Mouse (Mus musculus): ENCODE data around the gene Cryba4.

DNA sequence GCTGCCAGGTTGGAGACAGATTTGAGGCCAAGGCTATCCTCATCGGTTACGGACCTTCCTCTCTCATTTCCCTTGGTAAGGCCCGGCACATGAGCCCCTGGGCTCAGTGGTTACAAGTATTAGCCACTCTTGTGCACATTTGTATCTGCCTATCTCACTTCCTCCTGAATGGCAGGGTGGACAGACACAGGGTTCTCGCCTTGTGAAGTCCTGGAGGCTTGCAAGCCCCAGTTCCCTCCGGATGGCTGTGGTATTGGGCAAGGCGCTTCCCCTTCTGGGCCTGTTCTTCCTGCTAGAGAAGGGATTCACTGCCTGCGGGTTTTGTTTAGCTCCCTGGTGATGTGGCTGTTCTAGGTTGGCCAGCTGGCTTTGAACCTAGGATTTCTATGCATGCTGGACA lies 27.8 kb upstream of the Cryba4 start:
- TF ChIP-seq CTCF (conservative IDR thresholded peaks at IDR 0.05; ENCODE audit: insufficient read depth, insufficient read length, low read depth, low read length) (no peak), POLR2A (IDR thresholded peaks at IDR 0.05; ENCODE audit: low read depth, low read length) (no peak)
